Mouse (Mus musculus) T-helper 17 cell (primary cell): ENCODE measurements around the gene H2-DMa.

ENCODE experiments used
- in situ Hi-C, 2 experiments: fragments of 300-600 bp; cut with MboI, MseI; formaldehyde crosslinking; loops; 1 replicate in 1 of 2; 2 replicates in 1 of 2; pipeline ENCODE4 v1.15.1; 2025; ENCODE audit warnings: high pct_unique_total_duplicates in 2 of 2

The H2-DMa gene

GRCm38 (mm10) chr17:34142456-34143010 lies 23.2 kb downstream of the H2-DMa start:
- in situ Hi-C loops: loop anchor here in 1 of 2 experiments (10.0 kb wide), 1 partner anchor 422 kb away; the partner anchor contains the start of gene Notch4

- in situ Hi-C loops: loop anchor here in 1 of 2 experiments (10.0 kb wide), 1 partner anchor 422 kb away; the partner anchor contains the start of gene Notch4
Measured at GRCm38 (mm10) chr17:34143033-34143432, 23.7 kb downstream of the H2-DMa start, which contains the start of gene H2-DMb2. H2-DMb2 (plus strand) TSS chr17:34143307.

GRCm38 (mm10) chr17:34143461-34143860 lies 24.1 kb downstream of the H2-DMa start:
- in situ Hi-C loops: loop anchor here in 1 of 2 experiments (10.0 kb wide), 1 partner anchor 421 kb away; the partner anchor contains the start of gene Notch4

- in situ Hi-C loops: loop anchor here in 1 of 2 experiments (10.0 kb wide), 1 partner anchor 421 kb away; the partner anchor contains the start of gene Notch4
Measured at GRCm38 (mm10) chr17:34144221-34144620, 24.9 kb downstream of the H2-DMa start.

GRCm38 (mm10) chr17:34144960-34145371 lies 25.6 kb downstream of the H2-DMa start:
- in situ Hi-C loops: loop anchor here in 1 of 2 experiments (10.0 kb wide), 1 partner anchor 420 kb away; the partner anchor contains the start of gene Notch4

GRCm38 (mm10) chr17:34152923-34153322 lies 33.6 kb downstream of the H2-DMa start, which contains the start of gene H2-DMb1:
H2-DMb1 (plus strand) TSS chr17:34153072.
- in situ Hi-C loops: no loop called here

- in situ Hi-C loops: no loop called here
Measured at GRCm38 (mm10) chr17:34155534-34155933, 36.2 kb downstream of the H2-DMa start.

GRCm38 (mm10) chr17:34164202-34164895 lies 45.0 kb downstream of the H2-DMa start:
- in situ Hi-C loops: no loop called here

GRCm38 (mm10) chr17:34165033-34165730 lies 45.8 kb downstream of the H2-DMa start:
- in situ Hi-C loops: loop anchor here (5.0 kb wide), 3 partner anchors 83 to 128 kb away; partner anchors contain the start of gene Col11a2 (in 1 of the 2)

- in situ Hi-C loops: loop anchor here (5.0 kb wide), 3 partner anchors 87 to 132 kb away; partner anchors contain the start of gene Col11a2 (in 1 of the 2)
Measured at GRCm38 (mm10) chr17:34169279-34169678, 49.9 kb downstream of the H2-DMa start.

GRCm38 (mm10) chr17:34170487-34170876 lies 51.1 kb downstream of the H2-DMa start:
- in situ Hi-C loops: loop anchor here in 1 of 2 experiments (5.0 kb wide), 1 partner anchor 67 kb away; the partner anchor contains the start of gene H2-Ob

GRCm38 (mm10) chr17:34170877-34171498 lies 51.6 kb downstream of the H2-DMa start:
- in situ Hi-C loops: loop anchor here in 1 of 2 experiments (5.0 kb wide), 1 partner anchor 66 kb away; the partner anchor contains the start of gene H2-Ob

GRCm38 (mm10) chr17:34172528-34172927 lies 53.2 kb downstream of the H2-DMa start:
- in situ Hi-C loops: loop anchor here in 1 of 2 experiments (5.0 kb wide), 1 partner anchor 65 kb away; the partner anchor contains the start of gene H2-Ob

GRCm38 (mm10) chr17:34174075-34174474 lies 54.7 kb downstream of the H2-DMa start:
- in situ Hi-C loops: loop anchor here in 1 of 2 experiments (5.0 kb wide), 1 partner anchor 63 kb away; the partner anchor contains the start of gene H2-Ob

GRCm38 (mm10) chr17:34177179-34177578 lies 57.8 kb downstream of the H2-DMa start:
- in situ Hi-C loops: loop anchor here (5.0 to 25.0 kb wide), 2 partner anchors 60 to 1035 kb away; partner anchors contain the start of genes Gm16181 (in 2 of the 2), Lta (in 2 of the 2), Tnf (in 2 of the 2) and H2-Ob (in 1 of the 2)

- in situ Hi-C loops: loop anchor here (5.0 to 25.0 kb wide), 2 partner anchors 58 to 1033 kb away; partner anchors contain the start of genes Gm16181 (in 2 of the 2), Lta (in 2 of the 2), Tnf (in 2 of the 2) and H2-Ob (in 1 of the 2)
Measured at GRCm38 (mm10) chr17:34179019-34179418, 59.7 kb downstream of the H2-DMa start.

GRCm38 (mm10) chr17:34179913-34180859 lies 60.8 kb downstream of the H2-DMa start:
- in situ Hi-C loops: loop anchor here (5.0 to 25.0 kb wide), 3 partner anchors 37 to 1032 kb away; partner anchors contain the start of genes Gm16181 (in 2 of the 2), Lta (in 2 of the 2), Tnf (in 2 of the 2) and H2-Ob (in 1 of the 2)

- in situ Hi-C loops: loop anchor here (5.0 to 25.0 kb wide), 2 partner anchors 34 to 1029 kb away; partner anchors contain the start of genes Gm16181 (in 2 of the 2), Lta (in 2 of the 2) and Tnf (in 2 of the 2)
Measured at GRCm38 (mm10) chr17:34183564-34184219, 64.4 kb downstream of the H2-DMa start.
